Mouse (Mus musculus) skeletal muscle tissue, adult 2 months (tissue): Measurements from ENCODE around the gene Minpp1.
A peak's percentile ranks its signal among the peaks of the same experiment; 100 is the strongest.

Experiments
- DNase-seq: peaks from one replicate; pipeline ENCODE4 v3.0.0-alpha.2; 2012; ENCODE audit warnings: low read depth, low spot score

The Minpp1 gene

DNA sequence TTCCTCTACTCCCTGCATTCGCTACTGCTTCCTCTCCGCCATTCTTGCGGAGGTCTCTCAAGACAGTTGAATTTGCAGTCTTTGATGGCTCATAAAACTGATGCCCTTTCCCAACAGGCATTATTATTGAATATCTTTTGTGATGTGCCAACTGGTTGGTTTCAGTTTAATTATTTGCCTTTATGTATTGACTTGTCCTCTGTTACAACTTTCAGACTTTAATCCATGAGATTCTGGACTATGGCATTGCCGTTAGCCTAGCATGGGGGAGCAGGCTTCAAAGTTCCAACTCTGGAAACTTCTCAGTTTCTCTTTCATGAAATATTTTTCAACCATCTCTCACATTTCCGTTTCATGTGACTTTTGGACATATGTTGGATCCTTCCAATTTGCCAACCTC is 41.6 kb downstream of the Minpp1 start:
- DNase-seq: no peak

- no peak for DNase-seq
These were observed 43.2 kb downstream of the Minpp1 start for GRCm38 (mm10) chr19:32528723-32529122.

DNA sequence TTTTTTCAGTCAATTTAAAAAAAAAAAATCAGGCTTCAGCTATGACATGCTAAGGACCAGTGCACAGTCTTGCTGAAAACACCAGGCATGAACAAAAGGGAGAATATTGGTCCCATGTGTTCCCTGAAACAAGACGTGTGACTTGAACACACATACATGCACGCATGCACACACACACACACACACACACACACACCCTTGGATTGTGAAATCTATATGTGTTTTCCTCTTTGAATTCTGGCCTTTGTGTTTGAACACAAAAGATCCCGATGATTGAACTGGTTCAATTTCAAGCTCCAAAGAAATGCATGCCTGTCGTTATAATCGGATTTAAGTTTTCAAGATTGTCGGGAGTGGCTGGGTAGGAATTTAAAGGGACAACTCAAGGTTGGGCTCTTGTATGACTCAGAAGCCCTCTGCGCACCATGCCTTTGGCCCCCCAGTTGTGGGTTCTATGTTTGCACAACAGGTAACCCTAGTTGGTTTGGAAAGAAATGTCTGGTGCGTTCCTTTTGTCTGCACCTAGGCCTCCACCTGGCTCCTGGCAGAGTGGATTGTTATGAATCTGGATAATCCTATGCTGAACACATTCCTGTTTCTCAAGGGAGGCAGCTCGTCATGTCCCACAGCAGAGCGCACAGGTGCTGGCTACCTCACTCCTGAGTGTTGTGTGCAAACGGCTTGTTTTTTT is 43.8 kb downstream of the Minpp1 start:
- no peak for DNase-seq

DNA sequence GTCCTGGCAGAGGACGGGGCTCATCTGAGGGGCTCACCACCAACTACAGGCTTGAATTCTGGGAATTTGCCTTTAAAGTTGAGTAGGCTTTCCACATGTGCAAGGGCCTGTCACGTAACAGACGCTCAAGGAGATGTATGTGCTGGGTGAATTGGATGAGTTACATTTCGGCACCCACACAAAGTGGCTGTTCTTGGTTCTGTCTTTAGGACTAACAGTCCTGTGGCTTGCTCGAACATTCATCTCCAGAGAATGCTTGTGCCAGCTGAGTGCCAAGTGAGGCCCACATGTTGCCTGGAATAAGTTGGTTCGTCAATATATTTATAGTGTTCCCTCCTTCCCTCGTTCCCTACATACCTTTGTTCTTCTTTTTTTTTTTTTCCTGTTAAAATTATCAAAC is 44.7 kb downstream of the Minpp1 start:
- DNase-seq: no peak

DNA sequence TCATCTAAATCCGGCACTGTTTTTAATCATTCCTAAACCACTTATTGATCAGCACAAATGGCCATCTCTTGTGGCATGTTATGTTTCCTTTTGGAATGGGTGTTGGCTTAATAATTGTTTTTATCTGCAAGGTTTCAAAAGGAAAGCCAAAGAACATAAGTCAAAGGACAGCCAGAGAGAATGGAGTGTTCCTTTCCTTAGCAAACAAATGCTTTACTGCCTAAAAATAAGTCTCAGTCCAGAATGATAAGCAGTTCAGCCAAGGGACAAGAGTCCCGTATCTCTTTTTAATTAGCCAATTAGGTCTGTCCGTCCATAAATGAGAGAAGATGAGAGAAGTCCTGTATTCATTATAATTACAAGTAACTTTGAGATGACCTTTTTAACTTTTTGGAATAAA is 46.8 kb downstream of the Minpp1 start:
- peak; percentile 34 for DNase-seq

DNA sequence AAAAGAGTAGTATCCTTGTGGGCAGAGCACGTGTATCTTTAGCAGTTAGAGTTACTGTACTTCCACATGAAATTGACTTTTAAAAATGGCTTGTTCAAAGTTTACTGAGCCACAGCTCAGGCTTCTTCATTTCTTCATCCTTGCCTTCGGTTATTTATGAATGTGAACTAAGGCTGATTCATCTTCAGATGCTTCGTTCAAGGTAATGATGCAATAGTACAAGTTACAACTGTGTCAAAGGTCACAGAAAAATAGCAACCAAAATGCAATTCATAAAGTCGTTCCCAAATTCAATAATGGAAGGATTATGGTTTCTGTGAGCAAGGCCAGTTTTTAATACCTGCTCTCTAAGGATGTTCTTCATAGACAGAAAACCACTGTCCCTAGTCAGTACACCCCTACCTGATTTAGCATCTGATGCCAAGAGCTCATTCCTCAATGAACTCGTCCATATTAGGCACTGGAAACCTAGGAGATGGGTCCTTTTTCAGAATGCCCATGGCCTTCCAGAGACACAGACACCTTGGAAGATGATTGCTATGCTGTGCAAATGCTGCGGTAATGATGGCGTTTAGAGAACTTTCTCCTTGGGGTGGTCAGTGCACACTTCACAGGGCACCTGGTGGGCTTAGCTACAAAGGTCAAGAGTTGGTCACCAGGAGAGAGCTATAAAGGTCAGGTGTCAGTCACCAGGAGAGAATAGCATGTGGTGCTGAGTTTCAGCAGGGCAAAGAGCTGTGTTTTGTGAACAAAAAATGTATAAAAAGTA is 47.4 kb downstream of the Minpp1 start:
- DNase-seq: peak; percentile 20

DNA sequence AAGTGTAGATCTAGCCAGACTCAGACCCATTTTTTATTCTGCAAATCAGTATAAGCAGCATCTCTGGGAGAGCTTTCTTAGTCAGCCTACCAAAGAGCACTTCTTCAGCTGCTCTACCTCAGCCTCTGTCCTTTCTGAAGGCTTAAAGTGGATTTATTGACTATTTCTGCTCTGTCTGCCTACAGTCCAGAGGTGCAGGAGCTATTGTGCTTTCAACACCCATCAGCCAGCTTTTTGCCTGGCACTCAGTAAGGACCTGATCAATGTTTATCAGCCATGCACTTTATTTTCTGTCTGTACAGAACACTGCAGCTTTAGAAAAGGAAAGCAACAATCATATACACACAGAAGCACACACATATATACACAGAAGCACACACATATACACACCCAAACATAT is 49.3 kb downstream of the Minpp1 start:
- no peak for DNase-seq

GRCm38 (mm10) chr19:32542784-32543490 is 57.4 kb downstream of the Minpp1 start:
- no peak for DNase-seq

DNA sequence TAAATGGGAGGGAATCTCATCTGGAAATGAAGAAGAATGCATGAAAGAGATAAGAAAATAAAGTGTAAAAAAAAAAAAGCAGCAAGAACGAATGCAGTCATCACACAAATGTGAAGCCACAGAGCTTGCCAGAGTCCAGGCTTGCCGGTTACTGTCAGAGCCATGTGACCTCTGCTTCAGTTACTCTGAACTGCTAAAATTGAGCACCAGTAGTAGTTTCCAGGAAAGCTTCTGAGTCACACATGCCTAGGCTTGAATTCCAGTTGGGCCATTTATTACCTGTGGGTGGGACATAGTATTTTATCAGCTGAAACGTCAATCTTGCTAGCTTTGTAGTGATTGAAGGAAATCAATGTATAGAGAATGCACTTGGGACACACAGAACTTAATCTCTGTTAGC is 61.8 kb downstream of the Minpp1 start:
- peak; percentile 26 for DNase-seq

GRCm38 (mm10) chr19:32548202-32548601 is 62.6 kb downstream of the Minpp1 start:
- DNase-seq: no peak

GRCm38 (mm10) chr19:32550446-32550845 is 64.9 kb downstream of the Minpp1 start:
- no peak for DNase-seq

DNA sequence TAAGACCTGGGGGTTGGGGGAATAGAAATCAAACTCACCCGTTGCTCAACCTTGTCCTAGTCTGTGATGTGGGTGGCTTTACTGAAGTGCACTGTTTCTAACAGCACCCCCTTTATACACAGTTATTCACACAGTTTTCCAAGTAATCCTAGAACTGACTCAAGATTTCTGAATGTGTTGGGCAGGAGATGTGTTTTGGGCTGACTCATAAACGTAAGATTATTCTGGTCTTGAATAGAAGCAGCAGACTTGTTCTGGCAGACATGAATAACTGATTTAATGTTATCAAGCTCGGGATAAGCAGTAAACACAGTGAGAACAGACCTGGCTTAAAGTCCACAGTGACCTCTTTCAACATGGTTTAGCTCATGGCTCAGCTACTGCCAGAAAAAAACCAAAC is 65.9 kb downstream of the Minpp1 start:
- DNase-seq: peak; percentile 67

GRCm38 (mm10) chr19:32552106-32552505 is 66.5 kb downstream of the Minpp1 start:
- peak; percentile 27 for DNase-seq

GRCm38 (mm10) chr19:32553310-32553709 is 67.7 kb downstream of the Minpp1 start:
- DNase-seq: no peak

GRCm38 (mm10) chr19:32555257-32555656 is 69.7 kb downstream of the Minpp1 start:
- DNase-seq: no peak
